23 mouse cellular contexts compared by ENCODE assay signal in genomic region chr4:135984556-135984955, GRCm38 (mm10). TPM values are rescaled to one million over a fixed set of nuclear protein-coding genes. Genes with fewer than 3 reads are reported as not detected.
A peak's percentile ranks its signal among the peaks of the same experiment; 100 is the strongest.
DNase-seq lines count a peak whose midpoint lies in the region; ATAC-seq and TF ChIP-seq lines count a peak whose summit lies in the region.
"Had no signal": no experiment of that assay in that cellular context is flagged by ENCODE, and none has a peak within 500 bp of the region (broad histone marks: within the 10 kb centered on the region; RNA-seq: fewer than 3 reads in every experiment).

No protein-coding gene starts in this region.

- no peak for ATAC-seq in heart, embryonic 12.5 days (ENCODE audit: insufficient number of reproducible peaks, low FRiP score)
- no peak for ATAC-seq in heart, embryonic 11.5 days (replicated peaks; ENCODE audit: insufficient number of reproducible peaks, low FRiP score, low TSS enrichment)
- no peak for ATAC-seq in neural tube, embryonic 12.5 days (ENCODE audit: low FRiP score, low read depth)
- ATAC-seq in liver, embryonic 11.5 days (replicated peaks; ENCODE audit: low FRiP score): no peak
- no peak for ATAC-seq in liver, postnatal 0 days
- ATAC-seq: forebrain, embryonic 15.5 days; inflammation-experienced regulatory T-cells, adult 6 months; Patski had no signal

- 75% methylated on average over 5 of the region's 5 CpGs for WGBS in heart, embryonic 12.5 days
- 66% methylated on average over 5 of the region's 5 CpGs for WGBS in heart, embryonic 11.5 days (ENCODE audit: insufficient replicate concordance)
- WGBS in neural tube, embryonic 12.5 days: 89% methylated on average over 5 of the region's 5 CpGs
- 79% methylated on average over 5 of the region's 5 CpGs for WGBS in liver, embryonic 11.5 days
- 84% methylated on average over 5 of the region's 5 CpGs for WGBS in liver, postnatal 0 days (ENCODE audit: insufficient replicate concordance)

- peak overlapping the region; percentile 12 for H3K4me2 ChIP-seq in heart, embryonic 12.5 days
- H3K4me2 ChIP-seq in heart, embryonic 11.5 days: no peak overlapping the region
- H3K4me2 ChIP-seq in neural tube, embryonic 12.5 days (replicated peaks): peak overlapping the region; percentile 12; the same call in 1 of the 2 replicates
- H3K4me2 ChIP-seq in liver, embryonic 11.5 days: peak overlapping the region; percentile 87
- H3K4me2 ChIP-seq in liver, postnatal 0 days (ENCODE audit: low read depth, low read length): peak overlapping the region; percentile 91
- H3K4me2 ChIP-seq: forebrain, embryonic 15.5 days; heart, embryonic 15.5 days had no signal

- no peaks in the 10 kb centered on the region for H3K27me3 ChIP-seq in heart, embryonic 12.5 days (replicated peaks)
- H3K27me3 ChIP-seq in heart, embryonic 11.5 days (ENCODE audit: control insufficient read depth, insufficient read depth, low read length): no peaks in the 10 kb centered on the region
- H3K27me3 ChIP-seq in neural tube, embryonic 12.5 days (replicated peaks): no peaks in the 10 kb centered on the region
- no peaks in the 10 kb centered on the region for H3K27me3 ChIP-seq in liver, embryonic 11.5 days (replicated peaks; ENCODE audit: control insufficient read depth, insufficient read depth, low read length)
- no peaks in the 10 kb centered on the region for H3K27me3 ChIP-seq in liver, postnatal 0 days (ENCODE audit: insufficient read depth, low read length)
- H3K27me3 ChIP-seq: forebrain, embryonic 15.5 days; heart, embryonic 15.5 days; lung, embryonic 15.5 days; Patski had no signal

- H3K4me1 ChIP-seq in heart, embryonic 12.5 days (replicated peaks): peaks cover 26% of the 10 kb centered on the region
- peaks cover 12% of the 10 kb centered on the region for H3K4me1 ChIP-seq in heart, embryonic 11.5 days (ENCODE audit: control insufficient read depth, insufficient read depth, low read length)
- peaks cover 17% of the 10 kb centered on the region for H3K4me1 ChIP-seq in neural tube, embryonic 12.5 days
- H3K4me1 ChIP-seq in liver, embryonic 11.5 days (replicated peaks; ENCODE audit: control insufficient read depth, insufficient read depth, low read length): peaks cover 21% of the 10 kb centered on the region
- peaks cover 21% of the 10 kb centered on the region for H3K4me1 ChIP-seq in liver, postnatal 0 days (ENCODE audit: insufficient read depth)

- H3K4me3 ChIP-seq in heart, embryonic 12.5 days: no peak overlapping the region
- H3K4me3 ChIP-seq in heart, embryonic 11.5 days (ENCODE audit: low read depth, low read length): no peak overlapping the region
- no peak overlapping the region for H3K4me3 ChIP-seq in neural tube, embryonic 12.5 days
- H3K4me3 ChIP-seq in liver, embryonic 11.5 days (ENCODE audit: low read depth, low read length): peak overlapping the region; percentile 21; the same call in 1 of the 2 replicates
- H3K4me3 ChIP-seq in liver, postnatal 0 days (ENCODE audit: low read depth, low read length): no peak overlapping the region
- H3K4me3 ChIP-seq: forebrain, embryonic 15.5 days; lung, embryonic 15.5 days had no signal

- DNase-seq in neural tube, embryonic 10.5 days (ENCODE audit: extremely low spot score, low spot score): no peak
- DNase-seq in liver, embryonic 11.5 days (ENCODE audit: low spot score): no peak
- no peak for DNase-seq in liver, postnatal 0 days
- DNase-seq in kidney, postnatal 25 days: no peak
- DNase-seq: cerebellum, adult 2 months; cerebellum, postnatal 25 days; heart, postnatal 36 days; kidney, adult 18-20 months; kidney, postnatal 10 days; lung, postnatal 36 days; right cerebral cortex, postnatal 14 days; spleen, adult 18-20 months; thymus, postnatal 25 days had no signal

- TF ChIP-seq CTCF in liver, postnatal 0 days (IDR thresholded peaks at IDR 0.05; ENCODE audit: low read depth): no peak

- no peak for TF ChIP-seq EP300 in liver, postnatal 0 days (IDR thresholded peaks at IDR 0.05; ENCODE audit: low read depth)

- no peak overlapping the region for H3K27ac ChIP-seq in heart, embryonic 12.5 days (ENCODE audit: poor library complexity, severe bottlenecking)
- no peak overlapping the region for H3K27ac ChIP-seq in heart, embryonic 11.5 days (ENCODE audit: low read depth, low read length)
- H3K27ac ChIP-seq in neural tube, embryonic 12.5 days: no peak overlapping the region
- H3K27ac ChIP-seq in liver, embryonic 11.5 days (ENCODE audit: low read depth, low read length): peak overlapping the region; percentile 68
- peak overlapping the region; percentile 96 for H3K27ac ChIP-seq in liver, postnatal 0 days (ENCODE audit: low read depth)
- H3K27ac ChIP-seq: forebrain, embryonic 15.5 days; heart, embryonic 15.5 days; hindbrain, embryonic 14.5 days; lung, embryonic 15.5 days; midbrain, embryonic 10.5 days had no signal

- peaks cover 43% of the 10 kb centered on the region for H3K36me3 ChIP-seq in heart, embryonic 12.5 days
- peaks cover 6% of the 10 kb centered on the region for H3K36me3 ChIP-seq in heart, embryonic 11.5 days (ENCODE audit: control insufficient read depth, insufficient read depth, low read length)
- H3K36me3 ChIP-seq in neural tube, embryonic 12.5 days: peaks cover 25% of the 10 kb centered on the region
- H3K36me3 ChIP-seq in liver, embryonic 11.5 days (ENCODE audit: control insufficient read depth, insufficient read depth, low read length): peaks cover 20% of the 10 kb centered on the region
- peaks cover 30% of the 10 kb centered on the region for H3K36me3 ChIP-seq in liver, postnatal 0 days (replicated peaks; ENCODE audit: insufficient read depth, low read length)

- H3K9ac ChIP-seq in heart, embryonic 12.5 days: no peak overlapping the region
- H3K9ac ChIP-seq in heart, embryonic 11.5 days (ENCODE audit: low read depth, low read length): no peak overlapping the region
- H3K9ac ChIP-seq in neural tube, embryonic 12.5 days: no peak overlapping the region
- peak overlapping the region; percentile 48; the same call in 1 of the 2 replicates for H3K9ac ChIP-seq in liver, embryonic 11.5 days (ENCODE audit: low read depth, low read length)
- H3K9ac ChIP-seq in liver, postnatal 0 days (replicated peaks): 0 out of 2 replicates have a peak overlapping the region, but pooled peaks have one; percentile 28
- H3K9ac ChIP-seq: forebrain, embryonic 15.5 days; heart, embryonic 15.5 days; hindbrain, embryonic 14.5 days; lung, embryonic 15.5 days had no signal

- H3K9me3 ChIP-seq in heart, embryonic 12.5 days (replicated peaks): no peaks in the 10 kb centered on the region
- H3K9me3 ChIP-seq in heart, embryonic 11.5 days (replicated peaks; ENCODE audit: control insufficient read depth, low read length): no peaks in the 10 kb centered on the region
- H3K9me3 ChIP-seq in neural tube, embryonic 12.5 days: no peaks in the 10 kb centered on the region
- no peaks in the 10 kb centered on the region for H3K9me3 ChIP-seq in liver, embryonic 11.5 days (ENCODE audit: control insufficient read depth, low read length)
- H3K9me3 ChIP-seq in liver, postnatal 0 days (ENCODE audit: low read length): no peaks in the 10 kb centered on the region
- H3K9me3 ChIP-seq: forebrain, embryonic 15.5 days; heart, embryonic 15.5 days; lung, embryonic 15.5 days; midbrain, embryonic 10.5 days had no signal

RNA-seq across cellular contexts. Expression of gene Pithd1, which starts 2.5 kb away (rescaled TPM):
- 47.2 and 49.1 TPM in 2 replicates for polyA plus RNA-seq in heart, embryonic 12.5 days (2016; fragmentation: Nextera tagmentation; extraction: Ambion mirVana)
- 46.0 and 51.9 TPM in 2 replicates for polyA plus RNA-seq in heart, embryonic 11.5 days (2014; fragmentation: Nextera tagmentation; extraction: Ambion mirVana)
- polyA plus RNA-seq in neural tube, embryonic 12.5 days (2016; fragmentation: Nextera tagmentation; extraction: Ambion mirVana): 63.2 and 63.3 TPM in 2 replicates
- polyA plus RNA-seq in liver, embryonic 11.5 days (2014; fragmentation: Nextera tagmentation; extraction: Ambion mirVana): 96.9 and 106 TPM in 2 replicates
- polyA plus RNA-seq in liver, postnatal 0 days (2015; fragmentation: Nextera tagmentation; extraction: Ambion mirVana): 42.9 and 45.2 TPM in 2 replicates

RNA-seq across cellular contexts. Expression of gene Lypla2, which starts 12.1 kb away (rescaled TPM):
- polyA plus RNA-seq in heart, embryonic 12.5 days (2016; fragmentation: Nextera tagmentation; extraction: Ambion mirVana): 73.0 and 77.4 TPM in 2 replicates
- polyA plus RNA-seq in heart, embryonic 11.5 days (2014; fragmentation: Nextera tagmentation; extraction: Ambion mirVana): 68.6 and 71.5 TPM in 2 replicates
- 189 and 194 TPM in 2 replicates for polyA plus RNA-seq in neural tube, embryonic 12.5 days (2016; fragmentation: Nextera tagmentation; extraction: Ambion mirVana)
- polyA plus RNA-seq in liver, embryonic 11.5 days (2014; fragmentation: Nextera tagmentation; extraction: Ambion mirVana): 104 and 106 TPM in 2 replicates
- 54.2 and 55.5 TPM in 2 replicates for polyA plus RNA-seq in liver, postnatal 0 days (2015; fragmentation: Nextera tagmentation; extraction: Ambion mirVana)

RNA-seq across cellular contexts. Expression of gene Gale, which starts 21.0 kb away (rescaled TPM):
- 27.6 and 28.8 TPM in 2 replicates for polyA plus RNA-seq in heart, embryonic 12.5 days (2016; fragmentation: Nextera tagmentation; extraction: Ambion mirVana)
- 30.2 and 31.8 TPM in 2 replicates for polyA plus RNA-seq in heart, embryonic 11.5 days (2014; fragmentation: Nextera tagmentation; extraction: Ambion mirVana)
- polyA plus RNA-seq in neural tube, embryonic 12.5 days (2016; fragmentation: Nextera tagmentation; extraction: Ambion mirVana): 34.8 and 38.9 TPM in 2 replicates
- polyA plus RNA-seq in liver, embryonic 11.5 days (2014; fragmentation: Nextera tagmentation; extraction: Ambion mirVana): 47.7 and 49.8 TPM in 2 replicates
- 82.2 and 96.5 TPM in 2 replicates for polyA plus RNA-seq in liver, postnatal 0 days (2015; fragmentation: Nextera tagmentation; extraction: Ambion mirVana)

RNA-seq across cellular contexts. Expression of gene Eloa, which starts 37.0 kb away (rescaled TPM):
- polyA plus RNA-seq in heart, embryonic 12.5 days (2016; fragmentation: Nextera tagmentation; extraction: Ambion mirVana): 35.3 and 36.8 TPM in 2 replicates
- polyA plus RNA-seq in heart, embryonic 11.5 days (2014; fragmentation: Nextera tagmentation; extraction: Ambion mirVana): 34.8 and 39.8 TPM in 2 replicates
- 32.1 and 35.0 TPM in 2 replicates for polyA plus RNA-seq in neural tube, embryonic 12.5 days (2016; fragmentation: Nextera tagmentation; extraction: Ambion mirVana)
- polyA plus RNA-seq in liver, embryonic 11.5 days (2014; fragmentation: Nextera tagmentation; extraction: Ambion mirVana): 48.6 and 51.6 TPM in 2 replicates
- polyA plus RNA-seq in liver, postnatal 0 days (2015; fragmentation: Nextera tagmentation; extraction: Ambion mirVana): 15.9 and 16.7 TPM in 2 replicates

RNA-seq across cellular contexts. Expression of gene Hmgcl, which starts 38.3 kb away (rescaled TPM):
- 70.4 and 74.5 TPM in 2 replicates for polyA plus RNA-seq in heart, embryonic 12.5 days (2016; fragmentation: Nextera tagmentation; extraction: Ambion mirVana)
- polyA plus RNA-seq in heart, embryonic 11.5 days (2014; fragmentation: Nextera tagmentation; extraction: Ambion mirVana): 75.9 and 84.0 TPM in 2 replicates
- 55.9 and 56.6 TPM in 2 replicates for polyA plus RNA-seq in neural tube, embryonic 12.5 days (2016; fragmentation: Nextera tagmentation; extraction: Ambion mirVana)
- 97.1 and 104 TPM in 2 replicates for polyA plus RNA-seq in liver, embryonic 11.5 days (2014; fragmentation: Nextera tagmentation; extraction: Ambion mirVana)
- polyA plus RNA-seq in liver, postnatal 0 days (2015; fragmentation: Nextera tagmentation; extraction: Ambion mirVana): 351 and 364 TPM in 2 replicates

Comparison
In these comparisons a context has a peak if more than half of its experiments do, and no peak if none do; other contexts are left out.
1. H3K27ac ChIP-seq: peak in liver, embryonic 11.5 days (single experiment) and liver, postnatal 0 days (single experiment); none in heart, embryonic 12.5 days (single experiment), heart, embryonic 11.5 days (single experiment) and neural tube, embryonic 12.5 days (single experiment).
2. H3K9ac ChIP-seq: peak in liver, embryonic 11.5 days (single experiment) and liver, postnatal 0 days (single experiment); none in heart, embryonic 12.5 days (single experiment), heart, embryonic 11.5 days (single experiment) and neural tube, embryonic 12.5 days (single experiment).